Mouse (Mus musculus) E14TG2a.4 (cell line): ENCODE results near the gene Flt3l.

ENCODE experiments used
- H3K27me3 ChIP-seq: 2 replicates; pipeline ENCODE4 v1.6.1; 2014; ENCODE audit warnings: low read length, control low read depth; ENCODE audit not compliant: insufficient read depth
- H3K36me3 ChIP-seq: 2 replicates; pipeline ENCODE4 v1.6.1; 2014; ENCODE audit warnings: low read length, control low read depth; ENCODE audit not compliant: insufficient read depth
- H3K4me1 ChIP-seq: replicated peaks from 2 replicates; pipeline ENCODE4 v1.6.1; 2014; ENCODE audit warnings: low read depth, low read length, control low read depth
- H3K4me3 ChIP-seq: replicated peaks from 2 replicates; pipeline ENCODE4 v1.5.1; 2014; ENCODE audit warnings: mild to moderate bottlenecking, low read length
- H3K9me3 ChIP-seq: 2 replicates; pipeline ENCODE4 v1.6.1; 2014; ENCODE audit warnings: low read length, control low read depth
- CTCF ChIP-seq: conservative IDR thresholded peaks from 2 replicates; pipeline ENCODE4 v1.5.1; 2014; ENCODE audit warnings: low read length
- NANOG ChIP-seq: IDR thresholded peaks from 2 replicates; pipeline ENCODE4 v1.6.1; 2014; ENCODE audit warnings: borderline replicate concordance, low read length, mixed read lengths
- POU5F1 ChIP-seq: IDR thresholded peaks from 2 replicates; pipeline ENCODE4 v1.6.1; 2014; ENCODE audit warnings: low read length, borderline replicate concordance

The Flt3l gene

GRCm38 (mm10) chr7:45167761-45168445, 31.7 kb upstream of the Flt3l start:
- Histone ChIP-seq H3K4me3 (peak overlapping the region; percentile 66), H3K9me3 (peaks cover 13% of the 10 kb centered on the region), H3K27me3 (peaks cover 82% of the 10 kb centered on the region), H3K36me3 (peaks cover 5% of the 10 kb centered on the region; the same call in 1 of the 2 replicates), H3K4me1 (peaks cover 86% of the 10 kb centered on the region)
- no peak for TF ChIP-seq CTCF
- TF ChIP-seq POU5F1 = no peak
- no peak for TF ChIP-seq NANOG

- TF ChIP-seq POU5F1 (no peak), CTCF (no peak), NANOG (no peak)
- H3K9me3 ChIP-seq = peaks cover 13% of the 10 kb centered on the region
- peaks cover 83% of the 10 kb centered on the region for H3K4me1 ChIP-seq
- peaks cover 5% of the 10 kb centered on the region; the same call in 1 of the 2 replicates for H3K36me3 ChIP-seq
- H3K27me3 ChIP-seq = peaks cover 87% of the 10 kb centered on the region
- no peak overlapping the region; the same call in 1 of the 2 replicates for H3K4me3 ChIP-seq
Observed at GRCm38 (mm10) chr7:45166950-45167401, 30.7 kb upstream of the Flt3l start.

GRCm38 (mm10) chr7:45165701-45166100, 29.5 kb upstream of the Flt3l start:
- Histone ChIP-seq H3K9me3 (peaks cover 13% of the 10 kb centered on the region), H3K4me1 (peaks cover 77% of the 10 kb centered on the region), H3K27me3 (peaks cover 76% of the 10 kb centered on the region), H3K36me3 (peaks cover 8% of the 10 kb centered on the region), H3K4me3 (no peak overlapping the region)
- TF ChIP-seq POU5F1 (no peak), CTCF (no peak)

GRCm38 (mm10) chr7:45164833-45165232, 28.6 kb upstream of the Flt3l start:
- H3K36me3 ChIP-seq = peaks cover 17% of the 10 kb centered on the region
- H3K4me1 ChIP-seq = peaks cover 72% of the 10 kb centered on the region
- H3K4me3 ChIP-seq = peak overlapping the region; percentile 86; the same call in 1 of the 2 replicates
- H3K27me3 ChIP-seq = peaks cover 67% of the 10 kb centered on the region
- H3K9me3 ChIP-seq = peaks cover 6% of the 10 kb centered on the region
- TF ChIP-seq POU5F1 = no peak
- no peak for TF ChIP-seq NANOG
- TF ChIP-seq CTCF = no peak

GRCm38 (mm10) chr7:45163735-45164490, 27.7 kb upstream of the Flt3l start, which contains the start of gene Slc17a7:
Gene Slc17a7 (plus strand): TSS chr7:45163949.
- Histone ChIP-seq H3K4me3 (peak within 1 kb of the TSS; percentile 86), H3K27me3 (peaks cover 58% of the 10 kb centered on the region), H3K4me1 (peaks cover 66% of the 10 kb centered on the region), H3K9me3 (no peaks in the 10 kb centered on the region), H3K36me3 (peaks cover 21% of the 10 kb centered on the region)
- no peak for TF ChIP-seq NANOG
- TF ChIP-seq POU5F1 = no peak
- no peak for TF ChIP-seq CTCF

- Histone ChIP-seq H3K36me3 (peaks cover 27% of the 10 kb centered on the region), H3K9me3 (no peaks in the 10 kb centered on the region), H3K4me3 (peak overlapping the region; percentile 86; the same call in 1 of the 2 replicates), H3K27me3 (peaks cover 50% of the 10 kb centered on the region), H3K4me1 (peaks cover 61% of the 10 kb centered on the region)
- TF ChIP-seq POU5F1 = no peak
- TF ChIP-seq NANOG = no peak
- TF ChIP-seq CTCF = no peak
Observed at GRCm38 (mm10) chr7:45162996-45163615, 26.9 kb upstream of the Flt3l start.

GRCm38 (mm10) chr7:45162551-45162950, 26.3 kb upstream of the Flt3l start:
- Histone ChIP-seq H3K4me3 (peak overlapping the region; percentile 62), H3K9me3 (no peaks in the 10 kb centered on the region), H3K4me1 (peaks cover 55% of the 10 kb centered on the region)

GRCm38 (mm10) chr7:45161612-45162473, 25.6 kb upstream of the Flt3l start:
- TF ChIP-seq CTCF (peak; percentile 15), POU5F1 (no peak), NANOG (no peak)
- peaks cover 37% of the 10 kb centered on the region for H3K27me3 ChIP-seq
- H3K4me1 ChIP-seq = peaks cover 49% of the 10 kb centered on the region
- H3K9me3 ChIP-seq = no peaks in the 10 kb centered on the region
- peak overlapping the region; percentile 62 for H3K4me3 ChIP-seq
- H3K36me3 ChIP-seq = peaks cover 38% of the 10 kb centered on the region

More at GRCm38 (mm10) chr7:45162551-45162950, 26.3 kb upstream of the Flt3l start:
- TF ChIP-seq NANOG (no peak), CTCF (no peak)
- Histone ChIP-seq H3K27me3 (peaks cover 44% of the 10 kb centered on the region), H3K36me3 (peaks cover 33% of the 10 kb centered on the region)
